Mouse (Mus musculus): ENCODE results near the gene Pecr. TPM values are rescaled to one million over a fixed set of nuclear protein-coding genes. Genes with fewer than 3 reads are reported as not detected.
A peak's percentile ranks its signal among the peaks of the same experiment; 100 is the strongest.

Gene Pecr
- polyA plus RNA-seq, 1 experiment from 2014 or later = 30.1 TPM

- Histone ChIP-seq H3K4me3 (replicated peaks) (no peak overlapping the region), H3K9ac (replicated peaks) (no peak overlapping the region), H3K27ac (no peak overlapping the region), H3K4me1 (replicated peaks) (0 out of 2 replicates have a peak, but pooled peaks cover 10% of the 10 kb centered on the region), H3K9me3 (no peaks in the 10 kb centered on the region), H3K36me3 (no peaks in the 10 kb centered on the region), H3K4me2 (no peak overlapping the region), H3K27me3 (0 out of 2 replicates have a peak, but pooled peaks cover 3% of the 10 kb centered on the region)
- 88% methylated on average over 4 of the region's 4 CpGs for WGBS
- ATAC-seq (ENCODE audit: insufficient number of reproducible peaks, insufficient read depth, low FRiP score, low TSS enrichment, low read depth) = no peak
Observed at GRCm38 (mm10) chr1:72287893-72288292, 3.8 kb upstream of the Pecr start.

GRCm38 (mm10) chr1:72286904-72287303 is 2.8 kb upstream of the Pecr start:
- H3K27me3 ChIP-seq = 0 out of 2 replicates have a peak, but pooled peaks cover 3% of the 10 kb centered on the region
- no peak overlapping the region for H3K9ac ChIP-seq (replicated peaks)
- no peak for ATAC-seq (ENCODE audit: insufficient number of reproducible peaks, insufficient read depth, low FRiP score, low TSS enrichment, low read depth)
- 0 out of 2 replicates have a peak overlapping the region, but pooled peaks have one; percentile 17 for H3K27ac ChIP-seq
- H3K9me3 ChIP-seq = no peaks in the 10 kb centered on the region
- no peak overlapping the region for H3K4me3 ChIP-seq (replicated peaks)
- H3K4me2 ChIP-seq = no peak overlapping the region
- 40% methylated on average over 5 of the region's 5 CpGs for WGBS
- no peaks in the 10 kb centered on the region for H3K36me3 ChIP-seq
- H3K4me1 ChIP-seq (replicated peaks) = 0 out of 2 replicates have a peak, but pooled peaks cover 10% of the 10 kb centered on the region

- 4% methylated on average over 5 of the region's 5 CpGs for WGBS
- H3K27me3 ChIP-seq = 0 out of 2 replicates have a peak, but pooled peaks cover 3% of the 10 kb centered on the region
- H3K4me2 ChIP-seq = peak overlapping the region; percentile 82
- ATAC-seq (ENCODE audit: insufficient number of reproducible peaks, insufficient read depth, low FRiP score, low TSS enrichment, low read depth) = peak; percentile 60; the same call in 1 of the 2 replicates
- H3K27ac ChIP-seq = peak overlapping the region; percentile 41; the same call in 1 of the 2 replicates
- H3K9ac ChIP-seq (replicated peaks) = peak overlapping the region; percentile 67
- 0 out of 2 replicates have a peak, but pooled peaks cover 10% of the 10 kb centered on the region for H3K4me1 ChIP-seq (replicated peaks)
- peak overlapping the region; percentile 59 for H3K4me3 ChIP-seq (replicated peaks)
- H3K9me3 ChIP-seq = no peaks in the 10 kb centered on the region
- no peaks in the 10 kb centered on the region for H3K36me3 ChIP-seq
Observed at GRCm38 (mm10) chr1:72284539-72284938, 425 bp upstream of the Pecr start.

GRCm38 (mm10) chr1:72282604-72283003 is 1.5 kb downstream of the Pecr start:
- H3K4me3 ChIP-seq (replicated peaks) = no peak overlapping the region
- no peak overlapping the region for H3K27ac ChIP-seq
- no peaks in the 10 kb centered on the region for H3K36me3 ChIP-seq
- no peaks in the 10 kb centered on the region for H3K9me3 ChIP-seq
- no peak overlapping the region for H3K9ac ChIP-seq (replicated peaks)
- H3K4me1 ChIP-seq (replicated peaks) = 0 out of 2 replicates have a peak, but pooled peaks cover 10% of the 10 kb centered on the region
- 0 out of 2 replicates have a peak, but pooled peaks cover 3% of the 10 kb centered on the region for H3K27me3 ChIP-seq
- WGBS = 76% methylated on average over 1 of the region's 1 CpGs
- no peak for ATAC-seq (ENCODE audit: insufficient number of reproducible peaks, insufficient read depth, low FRiP score, low TSS enrichment, low read depth)
- H3K4me2 ChIP-seq = no peak overlapping the region

DNA sequence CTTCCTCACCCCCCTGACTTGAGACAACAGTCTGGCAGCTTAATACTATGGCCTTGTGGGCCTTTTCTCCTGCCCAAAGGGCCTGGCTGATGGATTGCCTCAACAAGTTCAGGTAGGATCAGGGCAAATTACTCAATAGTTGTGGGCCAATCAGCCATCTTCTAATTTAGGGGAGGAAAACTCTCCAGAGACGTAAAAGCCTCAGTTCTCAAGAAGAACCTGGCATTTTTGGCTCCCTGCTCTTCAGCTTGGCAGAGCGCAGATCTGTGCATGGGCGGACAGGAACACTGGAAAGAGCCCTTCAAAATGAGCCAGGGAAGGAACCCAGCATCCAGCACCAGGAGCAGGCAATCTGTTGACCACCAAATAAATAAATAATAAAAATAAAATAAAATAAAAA is 6.0 kb downstream of the Pecr start:
- Histone ChIP-seq H3K4me1 (replicated peaks) (no peaks in the 10 kb centered on the region), H3K4me2 (no peak overlapping the region), H3K27ac (no peak overlapping the region), H3K9me3 (no peaks in the 10 kb centered on the region), H3K27me3 (no peaks in the 10 kb centered on the region), H3K36me3 (peaks cover 35% of the 10 kb centered on the region), H3K9ac (replicated peaks) (no peak overlapping the region), H3K4me3 (replicated peaks) (no peak overlapping the region)
- 92% methylated on average over 3 of the region's 3 CpGs for WGBS
- no peak for ATAC-seq (ENCODE audit: insufficient number of reproducible peaks, insufficient read depth, low FRiP score, low TSS enrichment, low read depth)

GRCm38 (mm10) chr1:72263099-72263498 is 21.0 kb downstream of the Pecr start:
- 98% methylated on average over 3 of the region's 3 CpGs for WGBS
- no peak for ATAC-seq (ENCODE audit: insufficient number of reproducible peaks, insufficient read depth, low FRiP score, low TSS enrichment, low read depth)
- Histone ChIP-seq H3K36me3 (peaks cover 49% of the 10 kb centered on the region), H3K4me1 (replicated peaks) (no peaks in the 10 kb centered on the region), H3K9me3 (no peaks in the 10 kb centered on the region), H3K4me2 (no peak overlapping the region), H3K9ac (replicated peaks) (no peak overlapping the region), H3K27ac (no peak overlapping the region), H3K27me3 (no peaks in the 10 kb centered on the region), H3K4me3 (replicated peaks) (no peak overlapping the region)

GRCm38 (mm10) chr1:72256381-72257256 is 27.5 kb downstream of the Pecr start:
- Histone ChIP-seq H3K27ac (no peak overlapping the region), H3K4me2 (peak overlapping the region; percentile 64), H3K9me3 (no peaks in the 10 kb centered on the region), H3K36me3 (peaks cover 25% of the 10 kb centered on the region; the same call in 1 of the 2 replicates), H3K4me3 (replicated peaks) (no peak overlapping the region), H3K27me3 (no peaks in the 10 kb centered on the region), H3K4me1 (replicated peaks) (peaks cover 23% of the 10 kb centered on the region), H3K9ac (replicated peaks) (no peak overlapping the region)
- no peak for ATAC-seq (ENCODE audit: insufficient number of reproducible peaks, insufficient read depth, low FRiP score, low TSS enrichment, low read depth)
- WGBS = 80% methylated on average over 9 of the region's 9 CpGs

DNA sequence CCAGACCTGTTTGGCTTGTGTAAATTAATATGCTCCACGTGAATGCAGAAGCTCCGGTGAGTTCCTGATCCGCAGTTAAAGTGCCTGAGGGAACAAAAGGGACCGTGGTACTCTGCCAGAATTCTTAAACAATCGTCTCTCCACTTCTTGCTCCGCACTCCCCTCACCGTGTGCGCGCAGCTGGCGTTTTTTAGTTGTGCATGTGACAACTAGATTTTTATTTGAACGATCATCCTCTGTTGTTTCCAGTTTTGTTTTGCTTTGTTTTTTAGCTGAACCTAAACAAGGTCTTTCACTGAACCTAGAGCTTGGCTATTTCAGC is 28.3 kb downstream of the Pecr start:
- 40% methylated on average over 11 of the region's 11 CpGs for WGBS
- 0 out of 2 replicates have a peak overlapping the region, but pooled peaks have one; percentile 28 for H3K9ac ChIP-seq (replicated peaks)
- peaks cover 23% of the 10 kb centered on the region for H3K4me1 ChIP-seq (replicated peaks)
- H3K27me3 ChIP-seq = no peaks in the 10 kb centered on the region
- peaks cover 18% of the 10 kb centered on the region; the same call in 1 of the 2 replicates for H3K36me3 ChIP-seq
- H3K4me3 ChIP-seq (replicated peaks) = peak overlapping the region; percentile 43
- no peaks in the 10 kb centered on the region for H3K9me3 ChIP-seq
- no peak for ATAC-seq (ENCODE audit: insufficient number of reproducible peaks, insufficient read depth, low FRiP score, low TSS enrichment, low read depth)
- peak overlapping the region; percentile 64 for H3K4me2 ChIP-seq
- peak overlapping the region; percentile 89 for H3K27ac ChIP-seq

- Histone ChIP-seq H3K4me2 (peak overlapping the region; percentile 64), H3K9ac (replicated peaks) (peak overlapping the region; percentile 28; the same call in 1 of the 2 replicates), H3K36me3 (peaks cover 14% of the 10 kb centered on the region; the same call in 1 of the 2 replicates), H3K9me3 (no peaks in the 10 kb centered on the region), H3K4me3 (replicated peaks) (peak overlapping the region; percentile 43), H3K4me1 (replicated peaks) (peaks cover 23% of the 10 kb centered on the region), H3K27ac (peak overlapping the region; percentile 89), H3K27me3 (no peaks in the 10 kb centered on the region)
- peak; percentile 93 for ATAC-seq (ENCODE audit: insufficient number of reproducible peaks, insufficient read depth, low FRiP score, low TSS enrichment, low read depth)
- WGBS = 6% methylated on average over 15 of the region's 15 CpGs
Observed at GRCm38 (mm10) chr1:72255062-72255853, 28.9 kb downstream of the Pecr start.

DNA sequence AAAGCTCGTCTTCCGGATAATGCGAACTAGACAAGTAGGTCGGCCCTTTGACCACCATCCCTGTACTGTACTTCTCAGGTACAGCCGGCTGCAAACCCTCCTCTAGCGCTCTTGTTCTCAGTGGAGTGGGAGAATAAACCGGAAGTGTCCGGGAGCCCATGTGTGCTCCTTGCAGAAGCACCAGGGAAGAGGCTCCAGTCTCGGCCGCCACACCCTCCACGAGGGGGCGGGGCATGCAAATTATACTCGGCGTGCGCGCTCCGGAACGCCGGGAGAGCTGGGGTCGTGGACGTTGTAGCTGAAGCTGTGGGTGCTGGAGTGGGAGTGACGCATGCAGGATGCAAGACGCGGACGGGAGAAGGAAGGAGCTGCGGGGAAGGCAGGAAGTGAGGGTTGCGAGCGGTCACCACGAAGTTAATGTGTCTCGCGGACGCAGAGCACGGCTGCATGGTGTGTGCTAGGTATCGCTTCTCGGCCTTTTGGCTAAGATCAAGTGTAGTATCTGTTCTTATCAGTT is 29.5 kb downstream of the Pecr start:
- Histone ChIP-seq H3K27ac (peak overlapping the region; percentile 89), H3K4me1 (replicated peaks) (peaks cover 23% of the 10 kb centered on the region), H3K27me3 (no peaks in the 10 kb centered on the region), H3K4me2 (peak overlapping the region; percentile 64), H3K4me3 (replicated peaks) (peak overlapping the region; percentile 43), H3K36me3 (peaks cover 14% of the 10 kb centered on the region; the same call in 1 of the 2 replicates), H3K9ac (replicated peaks) (peak overlapping the region; percentile 60), H3K9me3 (no peaks in the 10 kb centered on the region)
- under 1% methylated on average over 35 of the region's 35 CpGs for WGBS
- peak; percentile 83 for ATAC-seq (ENCODE audit: insufficient number of reproducible peaks, insufficient read depth, low FRiP score, low TSS enrichment, low read depth)

Measured in limb, embryonic 12.5 days (tissue).